Mouse (Mus musculus) CH12.LX (cell line): Measurements from ENCODE around the gene Pclo. TPM values are rescaled to one million over a fixed set of nuclear protein-coding genes. Genes with fewer than 3 reads are reported as not detected.

ENCODE experiments used
- DNase-seq: peaks from one replicate; pipeline ENCODE4 v3.0.0-alpha.2; 2013; ENCODE audit errors: extremely low read depth
- H3K27ac ChIP-seq: 2 replicates; pipeline ENCODE4 v1.5.1; 2012; ENCODE audit warnings: low read depth, mild to moderate bottlenecking, control low read depth, moderate library complexity; ENCODE audit not compliant: insufficient read depth
- H3K27me3 ChIP-seq: replicated peaks from 2 replicates; pipeline ENCODE3; 2012; ENCODE audit warnings: inconsistent platforms
- H3K36me3 ChIP-seq, 2 experiments: replicated peaks in 1 of 2; 2 replicates each; pipeline versions ENCODE3 to v1.6.1; 2012; ENCODE audit warnings: inconsistent platforms in 1 of 2, low read length in 1 of 2, mild to moderate bottlenecking in 1 of 2, mixed read lengths in 1 of 2, moderate library complexity in 1 of 2; ENCODE audit not compliant: control insufficient read depth in 1 of 2, insufficient read depth in 1 of 2
- H3K4me1 ChIP-seq, 2 experiments: 2 replicates each; pipeline ENCODE4 v1.6.1; 2012; ENCODE audit warnings: inconsistent platforms in 1 of 2, moderate library complexity in 1 of 2; ENCODE audit not compliant: insufficient read depth in 2 of 2, control insufficient read depth in 1 of 2
- H3K4me2 ChIP-seq: 2 replicates; pipeline ENCODE4 v1.6.1; 2012; ENCODE audit warnings: low read depth, mild to moderate bottlenecking, control low read depth; ENCODE audit not compliant: poor library complexity, insufficient read depth, severe bottlenecking
- H3K4me3 ChIP-seq, 3 experiments: fragments of 150-350 bp in 1 of 3; sonication (generic) in 1 of 3; replicated peaks in 1 of 3; 2 replicates each; pipeline versions ENCODE3 to v1.5.1; 2011 to 2012; ENCODE audit warnings: low read depth in 2 of 3, low read length in 2 of 3, mild to moderate bottlenecking in 2 of 3, moderate library complexity in 2 of 3, control low read depth in 1 of 3, improper control_type of control experiment in 1 of 3, inconsistent platforms in 1 of 3, mixed read lengths in 1 of 3; ENCODE audit not compliant: poor library complexity in 1 of 3
- H3K79me2 ChIP-seq: replicated peaks from 2 replicates; pipeline ENCODE4 v1.6.1; 2012; ENCODE audit warnings: mild to moderate bottlenecking, moderate library complexity; ENCODE audit not compliant: control insufficient read depth, poor library complexity, insufficient read depth, severe bottlenecking; ENCODE audit errors: extremely low read depth
- H3K9ac ChIP-seq: 2 replicates; pipeline ENCODE4 v1.6.1; 2012; ENCODE audit warnings: low read depth, mild to moderate bottlenecking, control low read depth, moderate library complexity; ENCODE audit not compliant: insufficient read depth
- H3K9me3 ChIP-seq: replicated peaks from 2 replicates; pipeline ENCODE3; 2012; ENCODE audit warnings: low read length, inconsistent platforms, mixed read lengths
- BHLHE40 ChIP-seq: IDR thresholded peaks from 2 replicates; pipeline ENCODE4 v1.6.1; 2011; ENCODE audit warnings: mild to moderate bottlenecking, low read depth, low read length, improper control_type of control experiment
- CHD2 ChIP-seq: IDR thresholded peaks from 2 replicates; pipeline ENCODE4 v1.6.1; 2011; ENCODE audit warnings: low read length, improper control_type of control experiment
- GABPA ChIP-seq: IDR thresholded peaks from 2 replicates; pipeline ENCODE4 v1.6.1; 2012; ENCODE audit warnings: low read depth, low read length, improper control_type of control experiment, inconsistent platforms; ENCODE audit not compliant: insufficient replicate concordance
- JUN ChIP-seq: IDR thresholded peaks from 2 replicates; pipeline ENCODE4 v1.6.1; 2011; ENCODE audit warnings: low read depth, mild to moderate bottlenecking, low read length, improper control_type of control experiment, moderate library complexity; ENCODE audit not compliant: insufficient read depth
- KAT2A ChIP-seq: IDR thresholded peaks from 2 replicates; pipeline ENCODE4 v1.6.1; 2012; ENCODE audit warnings: low read length, improper control_type of control experiment, inconsistent platforms; ENCODE audit not compliant: insufficient replicate concordance
- MAFK ChIP-seq: IDR thresholded peaks from 2 replicates; pipeline ENCODE4 v1.6.1; 2011; ENCODE audit warnings: low read length, improper control_type of control experiment; ENCODE audit not compliant: insufficient replicate concordance
- MXI1 ChIP-seq: IDR thresholded peaks from 2 replicates; pipeline ENCODE4 v1.6.1; 2011; ENCODE audit warnings: mild to moderate bottlenecking, low read depth, low read length, improper control_type of control experiment
- RCOR1 ChIP-seq: conservative IDR thresholded peaks from 2 replicates; pipeline ENCODE4 v1.6.1; 2012; ENCODE audit warnings: low read depth, mild to moderate bottlenecking, inconsistent platforms, low read length, improper control_type of control experiment
- SIN3A ChIP-seq: IDR thresholded peaks from 2 replicates; pipeline ENCODE4 v1.6.1; 2012; ENCODE audit warnings: low read length, improper control_type of control experiment, inconsistent platforms
- SMC3 ChIP-seq: IDR thresholded peaks from 2 replicates; pipeline ENCODE4 v1.6.1; 2011; ENCODE audit warnings: low read depth, low read length, improper control_type of control experiment
- USF1 ChIP-seq: IDR thresholded peaks from 2 replicates; pipeline ENCODE4 v1.6.1; 2014; ENCODE audit warnings: low read depth, mild to moderate bottlenecking, inconsistent platforms, low read length, improper control_type of control experiment
- USF2 ChIP-seq: conservative IDR thresholded peaks from 2 replicates; pipeline ENCODE4 v1.6.1; 2011; ENCODE audit warnings: low read depth, low read length, improper control_type of control experiment
- ZC3H11A ChIP-seq: IDR thresholded peaks from 2 replicates; pipeline ENCODE4 v1.6.1; 2012; ENCODE audit warnings: low read depth, mild to moderate bottlenecking, inconsistent platforms, low read length, improper control_type of control experiment
- dilution Hi-C: fragments of 300-500 bp; cut with MboI; formaldehyde crosslinking; loops from 2 replicates; pipeline ENCODE4 v1.14.3; 2020; ENCODE audit warnings: low sequenced_read_pairs; ENCODE audit not compliant: extremely low pct_unique_long_range_greater_than_20kb, extremely low pct_ligation_motif_present
- in situ Hi-C: fragments of 300-500 bp; cut with MboI; formaldehyde crosslinking; loops from 3 replicates; pipeline ENCODE4 v1.14.3; 2019; ENCODE audit warnings: low sequenced_read_pairs, low pct_ligation_motif_present, low pct_unique_long_range_greater_than_20kb, mixed read lengths
- polyA plus RNA-seq: library from polyadenylated mRNA; unstranded; fragments of >175 nt; gene quantifications from 2 replicates; pipeline ENCODE4 v1.2.1, GENCODE M21; 2012; ENCODE audit warnings: low read depth; ENCODE audit not compliant: insufficient read length
- total RNA-seq, 2 experiments: library from RNA; depleted of rRNA; stranded (reverse); fragments of 300-350 nt in 1 of 2; fragments of >200 nt in 1 of 2; gene quantifications; 2 replicates each; pipeline ENCODE4 v1.2.3; 2012 to 2014

Gene Pclo
- total and polyA plus RNA-seq, 3 experiments = not detected

DNA sequence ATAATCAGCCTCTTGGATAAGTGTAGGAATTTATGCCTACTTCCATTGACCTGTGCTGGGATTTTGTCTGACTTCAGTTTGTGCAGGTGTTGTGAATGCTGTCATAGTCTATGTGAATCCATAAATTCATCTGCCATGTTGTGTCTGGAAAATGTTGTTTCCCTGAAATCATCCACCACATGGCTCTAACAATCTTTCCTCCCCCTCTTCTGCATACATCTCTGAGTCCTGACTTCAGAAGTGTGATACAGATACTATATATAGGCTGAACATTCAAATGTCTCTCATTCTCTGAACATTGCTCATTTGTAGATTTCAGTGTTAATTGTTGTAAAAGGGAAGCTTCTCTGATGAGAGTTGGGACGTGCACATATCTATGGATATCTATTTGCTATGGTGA lies 147.5 kb downstream of the Pclo start:
- TF ChIP-seq RCOR1 (no peak), ZC3H11A (no peak), SMC3 (no peak), JUN (no peak), MAFK (no peak), MXI1 (no peak), BHLHE40 (no peak), KAT2A (no peak)
- no peaks in the 10 kb centered on the region for H3K4me1 ChIP-seq
- peaks cover 4% of the 10 kb centered on the region for H3K9me3 ChIP-seq
- H3K4me3 ChIP-seq = no peak overlapping the region
- no peak overlapping the region for H3K9ac ChIP-seq
- no peaks in the 10 kb centered on the region for H3K79me2 ChIP-seq
- H3K36me3 ChIP-seq = no peaks in the 10 kb centered on the region
- DNase-seq = no peak
- in situ Hi-C loops (no loop called here), dilution Hi-C loops (no loop called here)
- H3K27me3 ChIP-seq = no peaks in the 10 kb centered on the region
- no peak overlapping the region for H3K4me2 ChIP-seq
- H3K27ac ChIP-seq = no peak overlapping the region

DNA sequence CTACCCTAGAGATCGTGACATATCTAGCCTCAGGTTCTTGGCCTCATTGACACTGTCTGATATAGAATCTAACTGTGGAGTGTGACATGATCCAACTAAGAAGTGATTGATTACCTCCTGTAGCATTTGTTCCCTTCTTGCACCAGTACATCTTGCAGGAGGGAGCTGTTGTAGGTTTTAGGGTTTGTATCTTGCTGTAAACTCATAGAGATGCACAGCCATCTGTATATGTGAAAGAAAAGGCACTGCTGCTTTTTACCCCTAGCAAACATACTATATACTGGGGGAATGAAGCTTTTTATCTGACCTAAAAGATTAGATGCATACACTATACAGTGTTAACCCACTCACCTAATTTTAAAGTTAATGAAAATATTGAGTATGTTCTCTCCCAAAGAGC lies 147.9 kb downstream of the Pclo start:
- Histone ChIP-seq H3K9ac (no peak overlapping the region), H3K36me3 (no peaks in the 10 kb centered on the region), H3K4me3 (no peak overlapping the region), H3K4me2 (no peak overlapping the region), H3K9me3 (peaks cover 4% of the 10 kb centered on the region), H3K27me3 (no peaks in the 10 kb centered on the region), H3K4me1 (no peaks in the 10 kb centered on the region), H3K79me2 (no peaks in the 10 kb centered on the region), H3K27ac (no peak overlapping the region)
- TF ChIP-seq GABPA (no peak), USF2 (no peak), SIN3A (no peak), BHLHE40 (no peak)
- no peak for DNase-seq
- in situ Hi-C loops = no loop called here
- dilution Hi-C loops = no loop called here

DNA sequence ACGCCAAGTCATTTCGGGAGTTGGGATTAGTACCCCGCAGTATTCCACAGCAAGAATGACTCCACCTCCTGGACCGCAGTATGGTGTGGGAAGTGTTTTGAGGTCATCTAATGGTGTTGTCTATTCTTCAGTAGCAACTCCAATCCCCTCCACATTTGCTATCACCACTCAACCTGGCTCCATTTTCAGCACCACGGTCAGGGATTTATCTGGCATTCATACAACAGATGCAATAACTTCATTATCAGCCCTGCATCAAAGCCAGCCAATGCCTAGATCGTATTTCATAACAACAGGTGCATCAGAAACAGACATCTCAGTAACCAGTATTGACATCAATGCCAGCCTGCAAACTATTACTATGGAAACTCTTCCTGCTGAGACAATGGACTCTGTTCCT lies 165.7 kb downstream of the Pclo start:
- Histone ChIP-seq H3K9me3 (peaks cover 54% of the 10 kb centered on the region), H3K27me3 (no peaks in the 10 kb centered on the region), H3K79me2 (no peaks in the 10 kb centered on the region), H3K36me3 (no peaks in the 10 kb centered on the region), H3K4me3 (no peak overlapping the region), H3K9ac (no peak overlapping the region), H3K4me1 (no peaks in the 10 kb centered on the region), H3K27ac (no peak overlapping the region), H3K4me2 (no peak overlapping the region)
- dilution Hi-C loops = no loop called here
- TF ChIP-seq USF2 (no peak), CHD2 (no peak), USF1 (no peak), SMC3 (no peak)
- DNase-seq = no peak
- in situ Hi-C loops = no loop called here
